Mouse (Mus musculus): ENCODE measurements at regions not wholly inside any gene's neighbourhood (a gene's known extent, or its start where the extent isn't known, plus 50 kb on each side); places are given as distances from the start of the nearest gene placed in this dataset.

- no peaks in the 10 kb centered on the region for H3K27me3 ChIP-seq (ENCODE audit: control insufficient read depth, insufficient read depth, low read depth, low read length)
- H3K4me3 ChIP-seq (ENCODE audit: low read depth, low read length) = no peak overlapping the region
- H3K4me1 ChIP-seq (ENCODE audit: control insufficient read depth, insufficient read depth, low read length) = no peaks in the 10 kb centered on the region
- H3K27ac ChIP-seq (ENCODE audit: low read length) = no peak overlapping the region
- no peak overlapping the region for H3K4me2 ChIP-seq (ENCODE audit: low read length)
- no peak for ATAC-seq
- WGBS = 67% methylated on average over 3 of the region's 3 CpGs
- no peaks in the 10 kb centered on the region for H3K9me3 ChIP-seq (replicated peaks; ENCODE audit: control insufficient read depth, low read length, poor library complexity, severe bottlenecking)
- H3K36me3 ChIP-seq (ENCODE audit: control insufficient read depth, insufficient read depth, low read length) = no peaks in the 10 kb centered on the region
- H3K9ac ChIP-seq (ENCODE audit: low read depth, low read length) = no peak overlapping the region
Measured at GRCm38 (mm10) chr2:63828633-63829032, 269.2 kb downstream of the Fign start.

GRCm38 (mm10) chr2:63819440-63819839 is 278.4 kb downstream of the Fign start:
- ATAC-seq = peak; percentile 45; the same call in 1 of the 2 replicates
- H3K27me3 ChIP-seq (ENCODE audit: control insufficient read depth, insufficient read depth, low read depth, low read length) = no peaks in the 10 kb centered on the region
- H3K36me3 ChIP-seq (ENCODE audit: control insufficient read depth, insufficient read depth, low read length) = no peaks in the 10 kb centered on the region
- no peaks in the 10 kb centered on the region for H3K9me3 ChIP-seq (replicated peaks; ENCODE audit: control insufficient read depth, low read length, poor library complexity, severe bottlenecking)
- H3K4me2 ChIP-seq (ENCODE audit: low read length) = peak overlapping the region; percentile 36
- 9% methylated on average over 8 of the region's 8 CpGs for WGBS
- H3K4me1 ChIP-seq (ENCODE audit: control insufficient read depth, insufficient read depth, low read length) = peaks cover 5% of the 10 kb centered on the region; the same call in 1 of the 2 replicates
- H3K4me3 ChIP-seq (ENCODE audit: low read depth, low read length) = no peak overlapping the region
- H3K27ac ChIP-seq (ENCODE audit: low read length) = no peak overlapping the region
- 0 out of 2 replicates have a peak overlapping the region, but pooled peaks have one; percentile 14 for H3K9ac ChIP-seq (ENCODE audit: low read depth, low read length)
